19 mouse cellular contexts compared by ENCODE assay signal in the genomic region with DNA sequence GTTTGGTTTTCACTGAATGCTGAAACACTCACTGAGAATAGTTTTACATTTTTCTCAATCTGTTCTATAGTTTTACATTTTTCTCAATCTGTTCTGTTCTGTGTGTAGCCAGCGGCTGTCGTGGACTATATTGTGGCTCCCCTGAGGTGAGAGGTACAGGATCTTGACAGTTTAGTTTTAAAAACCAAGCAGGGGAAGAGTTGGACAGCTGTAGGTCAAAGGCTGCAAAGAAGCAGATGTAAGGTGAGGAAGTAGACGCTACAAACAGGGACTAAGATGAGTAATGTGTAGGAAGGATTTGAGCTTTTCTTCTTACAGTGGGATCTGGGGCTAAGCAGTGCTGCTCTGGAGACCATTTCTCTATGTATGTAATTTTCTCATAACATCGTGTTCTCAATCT. TPM values are rescaled to one million over a fixed set of nuclear protein-coding genes. Genes with fewer than 3 reads are reported as not detected.
A peak's percentile ranks its signal among the peaks of the same experiment; 100 is the strongest.
DNase-seq lines count a peak whose midpoint lies in the region; ATAC-seq and TF ChIP-seq lines count a peak whose summit lies in the region.
"Had no signal": no experiment of that assay in that cellular context is flagged by ENCODE, and none has a peak within 500 bp of the region (broad histone marks: within the 10 kb centered on the region; RNA-seq: fewer than 3 reads in every experiment).

No protein-coding gene starts in this region.

- WGBS in heart, embryonic 10.5 days, result 66% methylated on average over 4 of the region's 4 CpGs
- 47% methylated on average over 4 of the region's 4 CpGs for WGBS in stomach, embryonic 16.5 days

- TF ChIP-seq CTCF in MEL (IDR thresholded peaks at IDR 0.05 in 2 of 3, conservative IDR thresholded peaks at IDR 0.05 in 1 of 3; ENCODE audit: control insufficient read depth in 1 of 3, insufficient read depth in 1 of 3, low read depth in 2 of 3, low read length in 3 of 3, poor library complexity in 1 of 3, severe bottlenecking in 1 of 3), result no peak

- no peaks in the 10 kb centered on the region for H3K36me3 ChIP-seq in heart, embryonic 10.5 days
- H3K36me3 ChIP-seq in MEL (ENCODE audit: control insufficient read depth in 1 of 2, insufficient read depth in 2 of 2, low read length in 2 of 2), result peaks cover 0 to 50% of the 10 kb centered on the region in 2 experiments; a peak in 2 of 4 replicates
- H3K36me3 ChIP-seq in stomach, embryonic 16.5 days (ENCODE audit: control insufficient read depth, insufficient read depth, low read length), result no peaks in the 10 kb centered on the region
- H3K36me3 ChIP-seq: embryonic facial prominence, embryonic 12.5 days; G1E; heart, embryonic 13.5 days; hindbrain, embryonic 15.5 days had no signal

- TF ChIP-seq EP300 in MEL (IDR thresholded peaks at IDR 0.05; ENCODE audit: low read depth in 1 of 2, low read length in 2 of 2), result no peak

- no peak for TF ChIP-seq POLR2A in MEL (IDR thresholded peaks at IDR 0.05; ENCODE audit: control insufficient read depth in 1 of 2, insufficient read depth in 1 of 2, low read depth in 1 of 2, low read length in 2 of 2, poor library complexity in 1 of 2)

- H3K27ac ChIP-seq in heart, embryonic 10.5 days, result peak overlapping the region; percentile 45
- H3K27ac ChIP-seq in MEL (ENCODE audit: control insufficient read depth, low read depth, low read length), result peak overlapping the region; percentile 37; the same call in 1 of the 2 replicates
- peak overlapping the region; percentile 53; the same call in 1 of the 2 replicates for H3K27ac ChIP-seq in stomach, embryonic 16.5 days (ENCODE audit: low read length)
- H3K27ac ChIP-seq: embryonic facial prominence, embryonic 12.5 days; forebrain, embryonic 13.5 days; hindbrain, embryonic 15.5 days had no signal

- H3K4me1 ChIP-seq in heart, embryonic 10.5 days, result peaks cover 28% of the 10 kb centered on the region; the same call in 1 of the 2 replicates
- peaks cover 20 to 46% of the 10 kb centered on the region in 2 experiments for H3K4me1 ChIP-seq in MEL (ENCODE audit: control insufficient read depth in 1 of 2, insufficient read depth in 2 of 2, low read length in 2 of 2)
- H3K4me1 ChIP-seq in stomach, embryonic 16.5 days (ENCODE audit: control insufficient read depth, insufficient read depth, low read length), result peaks cover 13% of the 10 kb centered on the region

- TF ChIP-seq RAD21 in MEL (IDR thresholded peaks at IDR 0.05; ENCODE audit: low read depth, low read length), result no peak

- ATAC-seq in stomach, embryonic 16.5 days (ENCODE audit: insufficient read depth, low FRiP score), result no peak
- ATAC-seq: CD4-positive, CD25-positive, alpha-beta regulatory T cell, adult 4 months had no signal

- H3K27me3 ChIP-seq in heart, embryonic 10.5 days (ENCODE audit: insufficient read depth, poor library complexity, severe bottlenecking), result no peaks in the 10 kb centered on the region
- H3K27me3 ChIP-seq in MEL (ENCODE audit: control insufficient read depth in 1 of 2, insufficient read depth in 2 of 2, low read length in 2 of 2), result no peaks in the 10 kb centered on the region
- H3K27me3 ChIP-seq in stomach, embryonic 16.5 days (ENCODE audit: control insufficient read depth, insufficient read depth, low read length), result no peaks in the 10 kb centered on the region
- H3K27me3 ChIP-seq: embryonic facial prominence, embryonic 12.5 days; forebrain, embryonic 13.5 days; heart, embryonic 13.5 days; hindbrain, embryonic 15.5 days had no signal

- H3K9me3 ChIP-seq in heart, embryonic 10.5 days, result no peaks in the 10 kb centered on the region
- H3K9me3 ChIP-seq in MEL (replicated peaks; ENCODE audit: insufficient read depth, low read length), result no peaks in the 10 kb centered on the region
- no peaks in the 10 kb centered on the region for H3K9me3 ChIP-seq in stomach, embryonic 16.5 days (replicated peaks; ENCODE audit: control insufficient read depth, low read length)
- H3K9me3 ChIP-seq: embryonic facial prominence, embryonic 12.5 days; forebrain, embryonic 13.5 days; G1E; heart, embryonic 13.5 days; hindbrain, embryonic 15.5 days had no signal

- no peak overlapping the region for H3K4me2 ChIP-seq in stomach, embryonic 16.5 days (ENCODE audit: low read depth, low read length)
- H3K4me2 ChIP-seq: embryonic facial prominence, embryonic 12.5 days; forebrain, embryonic 13.5 days; heart, embryonic 13.5 days; hindbrain, embryonic 15.5 days had no signal

- DNase-seq in heart, embryonic 10.5 days (ENCODE audit: low spot score), result no peak
- no peak for DNase-seq in heart, adult 11 months
- DNase-seq in 3T3-L1 (ENCODE audit: low read depth, low spot score) (peak; percentile 27), MEL (ENCODE audit: low read depth, low spot score) (no peak)
- no peak for DNase-seq in thymus, postnatal 25 days
- DNase-seq: adrenal gland, postnatal 10 days; B cell, adult 2 months; cerebellum, adult 11 months; cerebellum, adult 8-10 months; cerebellum, postnatal 14 days; gastrocnemius, postnatal 14 days; heart, postnatal 36 days had no signal

- no peak overlapping the region for H3K9ac ChIP-seq in MEL (ENCODE audit: control insufficient read depth, low read depth, low read length, poor library complexity, severe bottlenecking)
- H3K9ac ChIP-seq in stomach, embryonic 16.5 days (ENCODE audit: low read length), result no peak overlapping the region
- H3K9ac ChIP-seq: embryonic facial prominence, embryonic 12.5 days; forebrain, embryonic 13.5 days; heart, embryonic 13.5 days; hindbrain, embryonic 15.5 days had no signal

- peaks cover 6% of the 10 kb centered on the region for H3K79me2 ChIP-seq in MEL (ENCODE audit: control insufficient read depth, insufficient read depth, low read length, poor library complexity)

- no peak overlapping the region for H3K4me3 ChIP-seq in heart, embryonic 10.5 days
- no peak overlapping the region for H3K4me3 ChIP-seq in MEL (ENCODE audit: control insufficient read depth in 1 of 2, insufficient read depth in 1 of 2, low read depth in 2 of 2, low read length in 2 of 2)
- H3K4me3 ChIP-seq in stomach, embryonic 16.5 days (replicated peaks; ENCODE audit: low read length), result no peak overlapping the region
- H3K4me3 ChIP-seq: embryonic facial prominence, embryonic 12.5 days; forebrain, embryonic 13.5 days; heart, embryonic 13.5 days; hindbrain, embryonic 15.5 days had no signal

TF ChIP-seq in MEL, 35 proteins besides CTCF, POLR2A, EP300 and RAD21:
- TF ChIP-seq BHLHE40 (IDR thresholded peaks at IDR 0.05; ENCODE audit: borderline replicate concordance, low read depth, low read length) (no peak), POLR2AphosphoS5 (IDR thresholded peaks at IDR 0.05; ENCODE audit: borderline replicate concordance, low read depth, low read length) (no peak), MYC (IDR thresholded peaks at IDR 0.05; ENCODE audit: low read depth, low read length) (no peak), ZKSCAN1 (IDR thresholded peaks at IDR 0.05; ENCODE audit: low read depth, low read length) (no peak), MYB (IDR thresholded peaks at IDR 0.05; ENCODE audit: low read depth, low read length) (no peak), GABPA (IDR thresholded peaks at IDR 0.05; ENCODE audit: low read depth, low read length) (no peak), MEF2A (IDR thresholded peaks at IDR 0.05; ENCODE audit: extremely low read depth, insufficient replicate concordance, low read depth, low read length, poor library complexity, severe bottlenecking) (no peak), ZNF384 (IDR thresholded peaks at IDR 0.05; ENCODE audit: low read depth, low read length) (no peak), SMC3 (IDR thresholded peaks at IDR 0.05; ENCODE audit: low read depth, low read length) (no peak), USF2 (IDR thresholded peaks at IDR 0.05; ENCODE audit: borderline replicate concordance in 1 of 2, insufficient read depth in 1 of 2, low read depth in 1 of 2, low read length in 2 of 2) (no peak), CHD1 (IDR thresholded peaks at IDR 0.05; ENCODE audit: low read depth, low read length) (no peak), CHD2 (IDR thresholded peaks at IDR 0.05; ENCODE audit: low read length) (no peak), ZC3H11A (IDR thresholded peaks at IDR 0.05; ENCODE audit: low read depth, low read length) (no peak), HCFC1 (IDR thresholded peaks at IDR 0.05; ENCODE audit: low read depth, low read length) (no peak), GATA1 (IDR thresholded peaks at IDR 0.05; ENCODE audit: low read depth, low read length) (no peak), MAX (IDR thresholded peaks at IDR 0.05; ENCODE audit: low read length) (no peak), KAT2A (conservative IDR thresholded peaks at IDR 0.05; ENCODE audit: low read depth, low read length) (no peak), ETS1 (IDR thresholded peaks at IDR 0.05; ENCODE audit: low read depth, low read length) (no peak)
TF ChIP-seq in MEL: peak in this region for 0.

RNA-seq across cellular contexts. Expression of a gene that starts 46.6 kb away (rescaled TPM):
- polyA plus RNA-seq in heart, embryonic 10.5 days (2016; fragmentation: Nextera tagmentation; extraction: Ambion mirVana), result 60.0 and 60.9 TPM in 2 replicates
- total RNA-seq in MEL (2012; rRNA removed), result 13.1 and 16.8 TPM in 2 replicates
- 10 to 100 TPM in 1 of 2 experiments, not detected in 1; 44.0 TPM for polyA plus RNA-seq in MEL (2012; ENCODE audit: insufficient read depth in 1 of 2, insufficient read length in 2 of 2, low read depth in 1 of 2, low replicate concordance in 2 of 2, missing spikeins in 1 of 2)
- 132 and 149 TPM in 2 replicates for polyA plus RNA-seq in stomach, embryonic 16.5 days (2015; fragmentation: Nextera tagmentation; extraction: Ambion mirVana)
- polyA plus RNA-seq: G1E had no signal
